Mouse (Mus musculus) C2C12 (cell line): Measurements from ENCODE around the gene Large1. TPM values are rescaled to one million over a fixed set of nuclear protein-coding genes. Genes with fewer than 3 reads are reported as not detected.

Experiments used
- H3K27me3 ChIP-seq: one replicate; pipeline ENCODE4 v1.6.1; 2011; ENCODE audit not compliant: control insufficient read depth, insufficient read depth, insufficient read length
- H3K36me3 ChIP-seq: one replicate; pipeline ENCODE4 v1.6.1; 2011; ENCODE audit not compliant: control insufficient read depth, insufficient read depth
- H3K4me3 ChIP-seq: one replicate; pipeline ENCODE4 v1.5.1; 2011; ENCODE audit warnings: mild to moderate bottlenecking, control low read depth; ENCODE audit not compliant: poor library complexity, insufficient read depth, severe bottlenecking
- H3K79me2 ChIP-seq: one replicate; pipeline ENCODE4 v1.6.1; 2011; ENCODE audit not compliant: control insufficient read depth, insufficient read depth
- H3K79me3 ChIP-seq: one replicate; pipeline ENCODE4 v1.6.1; 2011; ENCODE audit warnings: low read depth, control low read depth
- H3ac ChIP-seq: one replicate; pipeline ENCODE3; 2011; ENCODE audit warnings: low read depth; ENCODE audit not compliant: control insufficient read depth, insufficient read length
- CEBPB ChIP-seq: IDR thresholded peaks from one replicate; pipeline ENCODE4 v1.6.1; 2011; ENCODE audit warnings: low read depth, mild to moderate bottlenecking, control low read depth, moderate library complexity
- CTCF ChIP-seq: IDR thresholded peaks from one replicate; pipeline ENCODE4 v1.5.1; 2011; ENCODE audit not compliant: control insufficient read depth, insufficient read depth, insufficient read length
- FOSL1 ChIP-seq: IDR thresholded peaks from one replicate; pipeline ENCODE4 v1.8.0; 2011; ENCODE audit warnings: mild to moderate bottlenecking, low read length; ENCODE audit not compliant: poor library complexity, insufficient read depth, severe bottlenecking
- MAX ChIP-seq: IDR thresholded peaks from one replicate; pipeline ENCODE4 v1.6.1; 2011; ENCODE audit warnings: mild to moderate bottlenecking, control low read depth
- MYOD1 ChIP-seq: IDR thresholded peaks from one replicate; pipeline ENCODE4 v1.6.1; 2011; ENCODE audit warnings: low read depth; ENCODE audit not compliant: control insufficient read depth, insufficient read length
- MYOG ChIP-seq: IDR thresholded peaks from one replicate; pipeline ENCODE4 v1.6.1; 2011; ENCODE audit not compliant: control insufficient read depth, insufficient read length; ENCODE audit errors: extremely low read depth
- USF1 ChIP-seq: IDR thresholded peaks from one replicate; pipeline ENCODE4 v1.6.1; 2011; ENCODE audit warnings: low read depth, mild to moderate bottlenecking, control low read depth, moderate library complexity
- microRNA-seq: library from miRNA; unstranded; fragments of <30 nt; microRNA quantifications from one replicate; pipeline ENCODE4, GENCODE M21; 2019; ENCODE audit warnings: borderline microRNAs expressed
- polyA plus RNA-seq: library from polyadenylated mRNA; unstranded; fragments of >200 nt; fragmentation: generic; extraction: Trizol; gene quantifications from one replicate; pipeline ENCODE4 v1.2.1, GENCODE M21; 2012; ENCODE audit warnings: missing spikeins

The Large1 gene
- polyA plus RNA-seq, 1 experiment: 9.5 TPM

- Histone ChIP-seq H3K79me3 (no peaks in the 10 kb centered on the region), H3K79me2 (no peaks in the 10 kb centered on the region), H3K27me3 (no peaks in the 10 kb centered on the region), H3K4me3 (no peak overlapping the region), H3ac (no peak overlapping the region), H3K36me3 (no peaks in the 10 kb centered on the region)
- TF ChIP-seq USF1 (no peak), MYOG (no peak), MAX (no peak), CEBPB (no peak), CTCF (no peak), MYOD1 (peak; percentile 22), FOSL1 (no peak)
Measured at GRCm38 (mm10) chr8:72780644-72781043, 572.7 kb downstream of the Large1 start.

GRCm38 (mm10) chr8:72777797-72778196 lies 575.5 kb downstream of the Large1 start:
- Histone ChIP-seq H3K27me3 (no peaks in the 10 kb centered on the region), H3K79me2 (no peaks in the 10 kb centered on the region), H3K36me3 (no peaks in the 10 kb centered on the region), H3K4me3 (no peak overlapping the region), H3K79me3 (no peaks in the 10 kb centered on the region), H3ac (no peak overlapping the region)
- TF ChIP-seq MYOD1: peak; percentile 21
- no peak for TF ChIP-seq CTCF
- TF ChIP-seq MYOG: no peak
- TF ChIP-seq FOSL1: no peak
- no peak for TF ChIP-seq MAX

- Histone ChIP-seq H3K27me3 (no peaks in the 10 kb centered on the region), H3K4me3 (no peak overlapping the region), H3K36me3 (no peaks in the 10 kb centered on the region), H3ac (no peak overlapping the region), H3K79me3 (no peaks in the 10 kb centered on the region), H3K79me2 (no peaks in the 10 kb centered on the region)
- TF ChIP-seq MYOD1 (no peak), CEBPB (no peak), USF1 (no peak), CTCF (no peak), MAX (no peak), FOSL1 (no peak), MYOG (no peak)
Measured at GRCm38 (mm10) chr8:72766777-72767176, 586.6 kb downstream of the Large1 start.

- Histone ChIP-seq H3K4me3 (no peak overlapping the region), H3K79me2 (no peaks in the 10 kb centered on the region), H3K27me3 (no peaks in the 10 kb centered on the region), H3K79me3 (no peaks in the 10 kb centered on the region), H3K36me3 (no peaks in the 10 kb centered on the region), H3ac (no peak overlapping the region)
- no peak for TF ChIP-seq MAX
- no peak for TF ChIP-seq CTCF
- TF ChIP-seq CEBPB: no peak
- no peak for TF ChIP-seq USF1
- TF ChIP-seq FOSL1: no peak
- TF ChIP-seq MYOG: no peak
- no peak for TF ChIP-seq MYOD1
Measured at GRCm38 (mm10) chr8:72765696-72766095, 587.6 kb downstream of the Large1 start.

Small RNA genes lying within 50 kb of the gene (microRNA-seq; reads per million reads assigned to microRNA genes)
- gene Mir28b: 6.6 reads per million, percentile 55 among the genes with 10 or more reads in this experiment
